Mouse (Mus musculus): ENCODE measurements around the gene Teddm1a. TPM values are rescaled to one million over a fixed set of nuclear protein-coding genes. Genes with fewer than 3 reads are reported as not detected.
A peak's percentile ranks its signal among the peaks of the same experiment; 100 is the strongest.

Gene Teddm1a
- polyA plus RNA-seq, 1 experiment from 2014 or later = not detected

- H3K4me3 ChIP-seq (ENCODE audit: control insufficient read depth in 1 of 2, insufficient read depth in 1 of 2, low read depth in 1 of 2, low read length in 2 of 2) = no peak overlapping the region
- no peaks in the 10 kb centered on the region for H3K9me3 ChIP-seq (ENCODE audit: control insufficient read depth, low read length)
- no peak overlapping the region for H3K27ac ChIP-seq (replicated peaks in 1 of 2; ENCODE audit: control insufficient read depth in 1 of 2, insufficient read depth in 1 of 2, low read depth in 2 of 2, low read length in 2 of 2)
- no peaks in the 10 kb centered on the region for H3K27me3 ChIP-seq (ENCODE audit: control insufficient read depth, insufficient read depth, low read length)
- no peaks in the 10 kb centered on the region for H3K36me3 ChIP-seq (ENCODE audit: control insufficient read depth, insufficient read depth, low read length)
- H3K9ac ChIP-seq (ENCODE audit: low read length) = no peak overlapping the region
- H3K4me1 ChIP-seq (ENCODE audit: control insufficient read depth in 2 of 2, insufficient read depth in 2 of 2, low read length in 2 of 2) = no peaks in the 10 kb centered on the region
- 95% methylated on average over 2 of the region's 2 CpGs for WGBS
- H3K4me2 ChIP-seq (ENCODE audit: low read length) = no peak overlapping the region
- no peak for ATAC-seq (ENCODE audit: insufficient number of reproducible peaks, insufficient read depth, low FRiP score, low read depth)
Observed at GRCm38 (mm10) chr1:153937025-153937424, 45.5 kb downstream of the Teddm1a start.

- Histone ChIP-seq H3K4me3 (ENCODE audit: control insufficient read depth in 1 of 2, insufficient read depth in 1 of 2, low read depth in 1 of 2, low read length in 2 of 2) (no peak overlapping the region), H3K27me3 (ENCODE audit: control insufficient read depth, insufficient read depth, low read length) (no peaks in the 10 kb centered on the region), H3K27ac (replicated peaks in 1 of 2; ENCODE audit: control insufficient read depth in 1 of 2, insufficient read depth in 1 of 2, low read depth in 2 of 2, low read length in 2 of 2) (no peak overlapping the region), H3K4me1 (ENCODE audit: control insufficient read depth in 2 of 2, insufficient read depth in 2 of 2, low read length in 2 of 2) (no peaks in the 10 kb centered on the region), H3K4me2 (ENCODE audit: low read length) (no peak overlapping the region), H3K9me3 (ENCODE audit: control insufficient read depth, low read length) (no peaks in the 10 kb centered on the region), H3K9ac (ENCODE audit: low read length) (no peak overlapping the region), H3K36me3 (ENCODE audit: control insufficient read depth, insufficient read depth, low read length) (no peaks in the 10 kb centered on the region)
- ATAC-seq (ENCODE audit: insufficient number of reproducible peaks, insufficient read depth, low FRiP score, low read depth) = no peak
- WGBS = 81% methylated on average over 2 of the region's 2 CpGs
Observed at GRCm38 (mm10) chr1:153940986-153941385, 49.4 kb downstream of the Teddm1a start.

Small RNA genes lying within 50 kb of the gene (microRNA-seq; reads per million reads assigned to microRNA genes)
- gene Mir8114 = 21.8 reads per million, percentile 32 among the genes with 10 or more reads in this experiment

Other genes with a start within 250 kb of the Teddm1a start
- 0.08 and 0.58 TPM in 2 replicates for gene Rgs8, start 238.7 kb upstream of the Teddm1a start, polyA plus RNA-seq (2014; fragmentation: Nextera tagmentation; extraction: Ambion mirVana)
- gene Rgs16, start 151.4 kb upstream of the Teddm1a start, polyA plus RNA-seq (2014; fragmentation: Nextera tagmentation; extraction: Ambion mirVana) = 1.8 and 2.2 TPM in 2 replicates
- gene Rnasel, start 142.3 kb upstream of the Teddm1a start, polyA plus RNA-seq (2014; fragmentation: Nextera tagmentation; extraction: Ambion mirVana) = 24.3 and 26.7 TPM in 2 replicates
- gene Rgsl1, start 47.6 kb upstream of the Teddm1a start, polyA plus RNA-seq (2014; fragmentation: Nextera tagmentation; extraction: Ambion mirVana) = not detected in 2 replicates
- 0.12 TPM in 1 of 2 replicates, not detected in the other for gene Teddm1b, start 17.4 kb upstream of the Teddm1a start, polyA plus RNA-seq (2014; fragmentation: Nextera tagmentation; extraction: Ambion mirVana)
- 62.5 and 67.0 TPM in 2 replicates for gene Glul, start 8.2 kb downstream of the Teddm1a start, polyA plus RNA-seq (2014; fragmentation: Nextera tagmentation; extraction: Ambion mirVana)
- gene Teddm2, start 8.5 kb downstream of the Teddm1a start, polyA plus RNA-seq (2014; fragmentation: Nextera tagmentation; extraction: Ambion mirVana) = 0.35 and 0.49 TPM in 2 replicates